Mouse (Mus musculus): ENCODE measurements at regions not wholly inside any gene's neighbourhood (a gene's known extent, or its start where the extent isn't known, plus 50 kb on each side); places are given as distances from the start of the nearest gene placed in this dataset.

- WGBS, result 22% methylated on average over 10 of the region's 10 CpGs
- Histone ChIP-seq H3K4me2 (replicated peaks; ENCODE audit: low read depth, low read length) (no peak overlapping the region), H3K27me3 (ENCODE audit: control insufficient read depth, insufficient read depth, low read length) (no peaks in the 10 kb centered on the region), H3K9ac (ENCODE audit: low read depth, low read length) (no peak overlapping the region), H3K4me3 (ENCODE audit: low read depth, low read length) (no peak overlapping the region), H3K27ac (ENCODE audit: low read depth, low read length) (no peak overlapping the region), H3K36me3 (ENCODE audit: control insufficient read depth, insufficient read depth, low read length) (no peaks in the 10 kb centered on the region), H3K9me3 (ENCODE audit: control insufficient read depth, low read length) (no peaks in the 10 kb centered on the region), H3K4me1 (replicated peaks; ENCODE audit: control insufficient read depth, insufficient read depth, low read length) (no peaks in the 10 kb centered on the region)
- peak; percentile 21 for DNase-seq (ENCODE audit: low spot score)
- no peak for ATAC-seq (ENCODE audit: low FRiP score)
These were observed 58.5 kb upstream of the Fbxl7 start for GRCm38 (mm10) chr15:26953818-26954385.

GRCm38 (mm10) chr15:26958980-26959379 lies 63.6 kb upstream of the Fbxl7 start:
- WGBS, result 89% methylated on average over 2 of the region's 2 CpGs
- no peak for DNase-seq (ENCODE audit: low spot score)
- Histone ChIP-seq H3K9ac (ENCODE audit: low read depth, low read length) (no peak overlapping the region), H3K4me1 (replicated peaks; ENCODE audit: control insufficient read depth, insufficient read depth, low read length) (no peaks in the 10 kb centered on the region), H3K27me3 (ENCODE audit: control insufficient read depth, insufficient read depth, low read length) (no peaks in the 10 kb centered on the region), H3K4me2 (replicated peaks; ENCODE audit: low read depth, low read length) (no peak overlapping the region), H3K27ac (ENCODE audit: low read depth, low read length) (no peak overlapping the region), H3K36me3 (ENCODE audit: control insufficient read depth, insufficient read depth, low read length) (no peaks in the 10 kb centered on the region), H3K4me3 (ENCODE audit: low read depth, low read length) (no peak overlapping the region), H3K9me3 (ENCODE audit: control insufficient read depth, low read length) (no peaks in the 10 kb centered on the region)
- ATAC-seq (ENCODE audit: low FRiP score), result no peak

- no peaks in the 10 kb centered on the region for H3K27me3 ChIP-seq (ENCODE audit: control insufficient read depth, insufficient read depth, low read length)
- no peaks in the 10 kb centered on the region for H3K36me3 ChIP-seq (ENCODE audit: control insufficient read depth, insufficient read depth, low read length)
- H3K27ac ChIP-seq (ENCODE audit: low read depth, low read length), result no peak overlapping the region
- no peak overlapping the region for H3K9ac ChIP-seq (ENCODE audit: low read depth, low read length)
- no peak overlapping the region for H3K4me3 ChIP-seq (ENCODE audit: low read depth, low read length)
- H3K4me2 ChIP-seq (replicated peaks; ENCODE audit: low read depth, low read length), result no peak overlapping the region
- WGBS, result 62% methylated on average over 5 of the region's 5 CpGs
- no peaks in the 10 kb centered on the region for H3K9me3 ChIP-seq (ENCODE audit: control insufficient read depth, low read length)
- DNase-seq (ENCODE audit: low spot score) (peak; percentile 29), ATAC-seq (ENCODE audit: low FRiP score) (peak; percentile 81)
- no peaks in the 10 kb centered on the region for H3K4me1 ChIP-seq (replicated peaks; ENCODE audit: control insufficient read depth, insufficient read depth, low read length)
These were observed 73.1 kb upstream of the Fbxl7 start for GRCm38 (mm10) chr15:26968392-26969025.

DNA sequence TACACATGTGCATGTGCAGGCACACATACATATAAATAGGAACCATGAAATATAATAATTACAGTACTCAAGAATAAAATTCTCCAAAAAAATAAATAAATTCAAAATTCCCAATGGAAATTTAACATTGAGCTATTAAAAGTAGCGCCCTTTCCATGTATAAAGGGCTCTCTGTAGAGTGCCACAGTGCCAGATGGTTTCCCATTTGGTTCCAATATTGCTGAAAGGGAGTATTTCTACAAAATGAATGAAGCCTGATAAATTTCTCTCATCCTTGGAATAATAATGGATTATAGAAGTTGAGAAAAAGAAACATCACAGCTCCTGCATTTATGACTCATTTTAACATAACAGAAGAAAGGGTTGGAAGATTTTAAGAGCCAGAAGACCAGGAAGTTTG lies 75.4 kb upstream of the Fbxl7 start:
- H3K36me3 ChIP-seq (ENCODE audit: control insufficient read depth, insufficient read depth, low read length), result no peaks in the 10 kb centered on the region
- ATAC-seq (ENCODE audit: low FRiP score) (no peak), DNase-seq (ENCODE audit: low spot score) (no peak)
- no peak overlapping the region for H3K4me2 ChIP-seq (replicated peaks; ENCODE audit: low read depth, low read length)
- no peak overlapping the region for H3K9ac ChIP-seq (ENCODE audit: low read depth, low read length)
- no peaks in the 10 kb centered on the region for H3K27me3 ChIP-seq (ENCODE audit: control insufficient read depth, insufficient read depth, low read length)
- no peaks in the 10 kb centered on the region for H3K4me1 ChIP-seq (replicated peaks; ENCODE audit: control insufficient read depth, insufficient read depth, low read length)
- H3K4me3 ChIP-seq (ENCODE audit: low read depth, low read length), result no peak overlapping the region
- no peaks in the 10 kb centered on the region for H3K9me3 ChIP-seq (ENCODE audit: control insufficient read depth, low read length)
- H3K27ac ChIP-seq (ENCODE audit: low read depth, low read length), result no peak overlapping the region
- 100% methylated on average over 1 of the region's 1 CpGs for WGBS

GRCm38 (mm10) chr15:26993054-26993453 lies 97.7 kb upstream of the Fbxl7 start:
- 78% methylated on average over 1 of the region's 1 CpGs for WGBS
- no peak overlapping the region for H3K27ac ChIP-seq (ENCODE audit: low read depth, low read length)
- no peak overlapping the region for H3K9ac ChIP-seq (ENCODE audit: low read depth, low read length)
- no peak overlapping the region for H3K4me3 ChIP-seq (ENCODE audit: low read depth, low read length)
- DNase-seq (ENCODE audit: low spot score), result no peak
- H3K4me2 ChIP-seq (replicated peaks; ENCODE audit: low read depth, low read length), result no peak overlapping the region
- H3K4me1 ChIP-seq (replicated peaks; ENCODE audit: control insufficient read depth, insufficient read depth, low read length), result no peaks in the 10 kb centered on the region
- no peak for ATAC-seq (ENCODE audit: low FRiP score)
- no peaks in the 10 kb centered on the region for H3K27me3 ChIP-seq (ENCODE audit: control insufficient read depth, insufficient read depth, low read length)
- no peaks in the 10 kb centered on the region for H3K36me3 ChIP-seq (ENCODE audit: control insufficient read depth, insufficient read depth, low read length)
- no peaks in the 10 kb centered on the region for H3K9me3 ChIP-seq (ENCODE audit: control insufficient read depth, low read length)

DNA sequence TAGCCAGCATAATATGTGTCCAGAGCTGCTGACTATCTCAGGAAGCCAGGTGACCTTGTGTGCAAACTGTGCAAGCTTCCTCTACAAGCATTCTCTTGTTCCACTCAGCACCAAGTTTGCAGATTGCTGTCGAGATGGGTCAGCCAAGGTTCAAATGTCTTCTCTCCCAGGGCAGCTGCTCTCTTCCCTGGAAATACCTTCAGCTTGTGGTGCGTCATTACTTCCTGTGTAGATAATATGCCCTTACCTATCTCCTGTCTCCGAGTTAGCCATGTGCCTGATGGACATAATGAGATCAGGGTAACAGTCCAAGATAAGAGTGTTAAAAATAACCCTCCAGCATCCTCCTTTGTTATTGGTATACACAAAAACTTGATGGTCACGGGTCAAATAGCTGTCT lies 113.7 kb upstream of the Fbxl7 start:
- no peaks in the 10 kb centered on the region for H3K27me3 ChIP-seq (ENCODE audit: control insufficient read depth, insufficient read depth, low read length)
- H3K36me3 ChIP-seq (ENCODE audit: control insufficient read depth, insufficient read depth, low read length), result no peaks in the 10 kb centered on the region
- no peak overlapping the region for H3K27ac ChIP-seq (ENCODE audit: low read depth, low read length)
- DNase-seq (ENCODE audit: low spot score) (no peak), ATAC-seq (ENCODE audit: low FRiP score) (no peak)
- H3K4me1 ChIP-seq (replicated peaks; ENCODE audit: control insufficient read depth, insufficient read depth, low read length), result no peaks in the 10 kb centered on the region
- 77% methylated on average over 4 of the region's 4 CpGs for WGBS
- H3K9me3 ChIP-seq (ENCODE audit: control insufficient read depth, low read length), result no peaks in the 10 kb centered on the region
- no peak overlapping the region for H3K4me2 ChIP-seq (replicated peaks; ENCODE audit: low read depth, low read length)
- no peak overlapping the region for H3K4me3 ChIP-seq (ENCODE audit: low read depth, low read length)
- no peak overlapping the region for H3K9ac ChIP-seq (ENCODE audit: low read depth, low read length)

DNA sequence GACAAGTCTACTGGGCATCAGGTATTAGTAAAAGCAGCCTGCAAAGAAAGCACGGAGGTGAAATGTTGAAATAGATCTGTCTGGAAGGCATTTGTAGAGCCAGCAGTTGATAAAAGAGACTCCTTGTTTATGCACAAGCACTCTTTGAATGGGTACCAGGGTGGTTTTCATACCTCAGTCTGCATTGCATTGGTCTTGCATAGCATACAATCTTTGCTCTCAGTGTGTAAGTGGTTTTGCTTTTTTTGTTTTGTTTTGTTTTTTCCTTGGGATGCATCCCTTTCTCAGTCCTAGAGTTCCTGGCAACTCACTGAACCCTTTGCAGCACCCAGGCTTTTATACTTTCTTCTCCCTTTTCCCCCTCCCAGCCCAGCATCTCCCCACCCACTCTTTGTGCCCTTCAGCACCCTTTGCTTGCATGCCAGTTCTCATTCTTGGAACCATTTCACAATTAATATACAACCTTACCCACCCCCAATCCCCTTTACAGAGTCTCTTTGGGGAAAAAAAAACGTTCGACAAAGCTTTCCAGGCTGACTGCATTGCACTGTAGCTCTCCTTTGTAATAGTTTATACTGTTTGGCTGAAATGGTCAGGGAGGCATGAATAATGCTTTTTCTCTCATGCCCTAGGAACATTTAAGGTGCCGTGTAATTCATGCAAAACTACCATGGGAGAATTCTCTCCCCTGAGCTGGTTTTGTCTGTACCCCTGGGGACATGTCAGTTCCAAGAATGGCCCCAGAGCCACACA lies 118.7 kb upstream of the Fbxl7 start:
- no peaks in the 10 kb centered on the region for H3K27me3 ChIP-seq (ENCODE audit: control insufficient read depth, insufficient read depth, low read length)
- H3K4me2 ChIP-seq (replicated peaks; ENCODE audit: low read depth, low read length), result no peak overlapping the region
- peak; percentile 89 for ATAC-seq (ENCODE audit: low FRiP score)
- no peak overlapping the region for H3K9ac ChIP-seq (ENCODE audit: low read depth, low read length)
- H3K4me1 ChIP-seq (replicated peaks; ENCODE audit: control insufficient read depth, insufficient read depth, low read length), result no peaks in the 10 kb centered on the region
- H3K4me3 ChIP-seq (ENCODE audit: low read depth, low read length), result no peak overlapping the region
- WGBS, result 23% methylated on average over 4 of the region's 4 CpGs
- DNase-seq (ENCODE audit: low spot score), result peak; percentile 39
- no peaks in the 10 kb centered on the region for H3K36me3 ChIP-seq (ENCODE audit: control insufficient read depth, insufficient read depth, low read length)
- H3K9me3 ChIP-seq (ENCODE audit: control insufficient read depth, low read length), result no peaks in the 10 kb centered on the region
- H3K27ac ChIP-seq (ENCODE audit: low read depth, low read length), result no peak overlapping the region

DNA sequence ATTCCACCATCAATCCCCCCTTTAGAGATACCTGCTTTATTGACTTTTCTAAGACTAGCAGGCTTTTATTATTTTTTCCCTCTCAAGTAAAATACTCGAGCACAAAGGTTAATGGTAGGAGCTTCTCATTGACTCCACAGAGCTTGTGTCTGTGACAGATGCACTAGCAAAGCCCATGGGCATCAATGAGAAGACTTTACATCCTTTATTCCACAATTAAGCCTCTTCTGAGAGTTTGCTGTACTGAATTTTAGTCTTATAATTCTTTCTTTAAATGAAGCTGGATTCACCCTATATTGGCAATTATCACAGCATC lies 119.2 kb upstream of the Fbxl7 start:
- no peak overlapping the region for H3K9ac ChIP-seq (ENCODE audit: low read depth, low read length)
- no peaks in the 10 kb centered on the region for H3K4me1 ChIP-seq (replicated peaks; ENCODE audit: control insufficient read depth, insufficient read depth, low read length)
- DNase-seq (ENCODE audit: low spot score), result no peak
- no peak; the same call in 1 of the 2 replicates for ATAC-seq (ENCODE audit: low FRiP score)
- no peaks in the 10 kb centered on the region for H3K9me3 ChIP-seq (ENCODE audit: control insufficient read depth, low read length)
- H3K4me2 ChIP-seq (replicated peaks; ENCODE audit: low read depth, low read length), result no peak overlapping the region
- H3K27ac ChIP-seq (ENCODE audit: low read depth, low read length), result no peak overlapping the region
- no peak overlapping the region for H3K4me3 ChIP-seq (ENCODE audit: low read depth, low read length)
- H3K27me3 ChIP-seq (ENCODE audit: control insufficient read depth, insufficient read depth, low read length), result no peaks in the 10 kb centered on the region
- WGBS, result 6% methylated on average over 1 of the region's 1 CpGs
- no peaks in the 10 kb centered on the region for H3K36me3 ChIP-seq (ENCODE audit: control insufficient read depth, insufficient read depth, low read length)

GRCm38 (mm10) chr15:27020471-27020870 lies 125.1 kb upstream of the Fbxl7 start:
- Histone ChIP-seq H3K27ac (ENCODE audit: low read depth, low read length) (no peak overlapping the region), H3K4me3 (ENCODE audit: low read depth, low read length) (no peak overlapping the region), H3K4me1 (replicated peaks; ENCODE audit: control insufficient read depth, insufficient read depth, low read length) (no peaks in the 10 kb centered on the region), H3K27me3 (ENCODE audit: control insufficient read depth, insufficient read depth, low read length) (no peaks in the 10 kb centered on the region), H3K9ac (ENCODE audit: low read depth, low read length) (no peak overlapping the region), H3K9me3 (ENCODE audit: control insufficient read depth, low read length) (no peaks in the 10 kb centered on the region), H3K36me3 (ENCODE audit: control insufficient read depth, insufficient read depth, low read length) (no peaks in the 10 kb centered on the region), H3K4me2 (replicated peaks; ENCODE audit: low read depth, low read length) (no peak overlapping the region)
- no peak for DNase-seq (ENCODE audit: low spot score)
- 87% methylated on average over 5 of the region's 5 CpGs for WGBS
- no peak for ATAC-seq (ENCODE audit: low FRiP score)
